In genomic region chr6:137756310-137756709, GRCm38 (mm10) we compare ENCODE assay signal across 9 mouse cellular contexts. TPM values are rescaled to one million over a fixed set of nuclear protein-coding genes. Genes with fewer than 3 reads are reported as not detected.
DNase-seq lines count a peak whose midpoint lies in the region; ATAC-seq and TF ChIP-seq lines count a peak whose summit lies in the region.
"Had no signal": no experiment of that assay in that cellular context is flagged by ENCODE, and none has a peak within 500 bp of the region (broad histone marks: within the 10 kb centered on the region; RNA-seq: fewer than 3 reads in every experiment).

No protein-coding gene starts in this region.

- TF ChIP-seq CTCF in left cerebral cortex, adult 2 months (IDR thresholded peaks at IDR 0.05): peak; percentile 81
- peak; percentile 44 for TF ChIP-seq CTCF in G1E (IDR thresholded peaks at IDR 0.05; ENCODE audit: low read depth, low read length)

- H3K4me3 ChIP-seq in left cerebral cortex, adult 2 months: no peak overlapping the region
- H3K4me3 ChIP-seq in G1E (ENCODE audit: low read depth, low read length): no peak overlapping the region
- H3K4me3 ChIP-seq in liver, embryonic 11.5 days (ENCODE audit: low read depth, low read length): no peak overlapping the region
- H3K4me3 ChIP-seq: heart, embryonic 13.5 days had no signal

- no peaks in the 10 kb centered on the region for H3K27me3 ChIP-seq in G1E (ENCODE audit: insufficient read depth, low read length)
- no peaks in the 10 kb centered on the region for H3K27me3 ChIP-seq in liver, embryonic 11.5 days (replicated peaks; ENCODE audit: control insufficient read depth, insufficient read depth, low read length)
- H3K27me3 ChIP-seq: heart, embryonic 13.5 days had no signal

- WGBS in liver, embryonic 11.5 days: 58% methylated on average over 5 of the region's 5 CpGs

- H3K4me1 ChIP-seq in G1E (ENCODE audit: insufficient read depth, low read depth, low read length): peaks cover 13% of the 10 kb centered on the region; the same call in 1 of the 2 replicates
- peaks cover 2% of the 10 kb centered on the region; the same call in 1 of the 2 replicates for H3K4me1 ChIP-seq in liver, embryonic 11.5 days (replicated peaks; ENCODE audit: control insufficient read depth, insufficient read depth, low read length)

- H3K4me2 ChIP-seq in liver, embryonic 11.5 days: no peak overlapping the region
- H3K4me2 ChIP-seq: heart, embryonic 13.5 days had no signal

- H3K27ac ChIP-seq in left cerebral cortex, adult 2 months: no peak overlapping the region
- no peak overlapping the region for H3K27ac ChIP-seq in liver, embryonic 11.5 days (ENCODE audit: low read depth, low read length)
- H3K27ac ChIP-seq: heart, embryonic 13.5 days had no signal

- intact Hi-C loops in left cerebral cortex, adult 2 months (cut with DNase I): loop anchor here (5.0 to 10.0 kb wide), 3 partner anchors 116 to 1818 kb away; no protein-coding TSS in a partner anchor

- H3K9ac ChIP-seq in liver, embryonic 11.5 days (ENCODE audit: low read depth, low read length): no peak overlapping the region
- H3K9ac ChIP-seq: heart, embryonic 13.5 days had no signal

- peak; percentile 35 to 39 for DNase-seq in cerebellum, postnatal 10 days
- no peak for DNase-seq in cerebellum, adult 11-12 months
- no peak for DNase-seq in left cerebral cortex, adult 2 months (ENCODE audit: extremely low spot score in 1 of 2, low spot score in 2 of 2)
- DNase-seq in left cerebral cortex, adult 8-10 months (ENCODE audit: low spot score in 2 of 2): no peak
- peak; percentile 29 for DNase-seq in G1E (ENCODE audit: low spot score)
- DNase-seq in liver, embryonic 11.5 days (ENCODE audit: low spot score): peak; percentile 29
- no peak for DNase-seq in adrenal gland, adult 2 months

- no peaks in the 10 kb centered on the region for H3K9me3 ChIP-seq in G1E (replicated peaks)
- H3K9me3 ChIP-seq in liver, embryonic 11.5 days (ENCODE audit: control insufficient read depth, low read length): no peaks in the 10 kb centered on the region
- H3K9me3 ChIP-seq: heart, embryonic 13.5 days had no signal

- no peak for ATAC-seq in G1E (ENCODE audit: extremely low read depth, insufficient number of reproducible peaks, low FRiP score, poor library complexity, severe bottlenecking)
- ATAC-seq in liver, embryonic 11.5 days (replicated peaks; ENCODE audit: low FRiP score): no peak
- no peak for ATAC-seq in inflammation-experienced regulatory T-cells, adult 6 months

- peaks cover 46% of the 10 kb centered on the region for H3K36me3 ChIP-seq in G1E (replicated peaks)
- H3K36me3 ChIP-seq in liver, embryonic 11.5 days (ENCODE audit: control insufficient read depth, insufficient read depth, low read length): peaks cover 7% of the 10 kb centered on the region

RNA-seq across cellular contexts. Expression of gene Dera, which starts 2.0 kb away (rescaled TPM):
- total RNA-seq in left cerebral cortex, adult 2 months (2021): 1 to 10 TPM; 3.7 to 4.8 TPM
- total RNA-seq in left cerebral cortex, adult 8-10 months (2022): 1 to 10 TPM; 3.1 to 6.4 (median 3.3) TPM
- total RNA-seq in G1E (2014; fragmentation: Nextera tagmentation) (48.4 and 51.2 TPM in 2 replicates), G1E (2017) (69.4 and 73.5 TPM in 2 replicates)
- polyA plus RNA-seq in G1E (2012): 34.5 and 47.6 TPM in 2 replicates
- 87.3 and 87.5 TPM in 2 replicates for polyA plus RNA-seq in liver, embryonic 11.5 days (2014; fragmentation: Nextera tagmentation; extraction: Ambion mirVana)
- polyA plus RNA-seq in inflammation-experienced regulatory T-cells, adult 6 months (2017; shearing (Covaris generic)): 100 to 1,000 TPM in 1 of 3 experiments, 10 to 100 TPM in 2; 77.2 to 126 (median 80.3) TPM
- total RNA-seq in adrenal gland, adult 2 months (2021): 10 to 100 TPM; 12.6 to 22.5 TPM
- 4.1 and 5.1 TPM in 2 replicates for polyA plus RNA-seq in adrenal gland, adult 2 months (2012; rRNA removed)

RNA-seq across cellular contexts. Expression of gene Strap, which starts 21.4 kb away (rescaled TPM):
- 100 to 1,000 TPM; 105 to 115 TPM for total RNA-seq in left cerebral cortex, adult 2 months (2021)
- total RNA-seq in left cerebral cortex, adult 8-10 months (2022): 100 to 1,000 TPM; 108 to 111 (median 109) TPM
- total RNA-seq in G1E (2014; fragmentation: Nextera tagmentation) (151 and 153 TPM in 2 replicates), G1E (2017) (97.6 and 117 TPM in 2 replicates)
- polyA plus RNA-seq in G1E (2012): 26.2 and 38.1 TPM in 2 replicates
- polyA plus RNA-seq in liver, embryonic 11.5 days (2014; fragmentation: Nextera tagmentation; extraction: Ambion mirVana): 188 and 201 TPM in 2 replicates
- 10 to 100 TPM; 24.1 to 48.2 (median 29.5) TPM for polyA plus RNA-seq in inflammation-experienced regulatory T-cells, adult 6 months (2017; shearing (Covaris generic))
- 100 to 1,000 TPM; 110 to 143 TPM for total RNA-seq in adrenal gland, adult 2 months (2021)
- 78.8 and 79.6 TPM in 2 replicates for polyA plus RNA-seq in adrenal gland, adult 2 months (2012; rRNA removed)

Comparison
In these comparisons a context has a peak if more than half of its experiments do, and no peak if none do; other contexts are left out.
1. DNase-seq: peak in cerebellum, postnatal 10 days (2 of 2), G1E (single experiment) and liver, embryonic 11.5 days (single experiment); none in cerebellum, adult 11-12 months (single experiment), left cerebral cortex, adult 2 months (0 of 2), left cerebral cortex, adult 8-10 months (0 of 2) and adrenal gland, adult 2 months (single experiment).